Mouse (Mus musculus) lung, adult 2 months (tissue): ENCODE data around the gene Grem1.

Source experiments
- CTCF ChIP-seq: fragments of 200-500 bp; IDR thresholded peaks from 2 replicates; pipeline ENCODE4 v1.5.1; 2011; ENCODE audit warnings: mild to moderate bottlenecking, low read length, control low read depth; ENCODE audit not compliant: insufficient read depth
- POLR2A ChIP-seq: fragments of 200-500 bp; IDR thresholded peaks from 2 replicates; pipeline ENCODE4 v1.6.1; 2011; ENCODE audit warnings: low read depth, mild to moderate bottlenecking, control low read depth, low read length, borderline replicate concordance; ENCODE audit errors: extremely low read depth

DNA sequence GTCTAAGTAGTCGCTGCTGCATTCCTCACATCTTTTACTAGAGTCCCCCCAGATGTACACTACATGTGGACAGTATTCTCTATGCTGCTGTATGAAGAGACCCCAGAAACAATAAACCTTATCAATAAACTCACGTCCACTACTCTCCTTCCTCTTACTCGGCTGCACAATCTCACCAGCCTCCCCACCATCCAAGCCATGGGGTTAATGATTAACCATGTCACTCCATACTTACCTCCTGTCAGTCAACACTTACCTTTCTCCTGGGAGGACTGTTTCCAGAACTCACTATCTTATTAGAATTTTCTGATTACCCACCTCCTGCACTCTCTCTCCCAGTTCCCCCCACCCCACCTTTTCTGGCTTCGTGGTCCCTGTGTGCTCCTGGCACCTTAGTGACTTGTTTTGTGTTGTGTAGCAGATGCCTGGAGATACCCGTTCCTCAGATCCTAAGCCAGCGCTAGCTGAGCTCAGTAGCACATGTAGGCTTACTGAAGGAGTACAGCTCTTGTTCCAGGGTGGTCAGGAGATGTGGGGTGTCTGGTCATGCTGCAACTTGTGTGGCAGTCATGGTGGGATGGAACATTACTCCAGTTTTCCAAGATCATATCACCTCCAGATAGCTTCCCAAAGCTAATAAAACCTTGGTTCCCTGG, 15.8 kb upstream of the Grem1 start:
- TF ChIP-seq CTCF = no peak
- TF ChIP-seq POLR2A = no peak
